Mouse (Mus musculus): ENCODE measurements at regions not wholly inside any gene's neighbourhood (a gene's known extent, or its start where the extent isn't known, plus 50 kb on each side); places are given as distances from the start of the nearest gene placed in this dataset.

GRCm38 (mm10) chr7:83235659-83236058, 349.1 kb upstream of the Tmc3 start:
- Histone ChIP-seq H3K9me3 (ENCODE audit: low read length) (no peaks in the 10 kb centered on the region), H3K9ac (replicated peaks) (no peak overlapping the region), H3K4me2 (ENCODE audit: low read depth, low read length) (no peak overlapping the region), H3K4me3 (ENCODE audit: low read depth, low read length) (no peak overlapping the region), H3K4me1 (ENCODE audit: insufficient read depth) (no peaks in the 10 kb centered on the region), H3K36me3 (replicated peaks; ENCODE audit: insufficient read depth, low read length) (no peaks in the 10 kb centered on the region), H3K27me3 (ENCODE audit: insufficient read depth, low read length) (no peaks in the 10 kb centered on the region), H3K27ac (ENCODE audit: low read depth) (no peak overlapping the region)
- 80% methylated on average over 3 of the region's 3 CpGs for WGBS (ENCODE audit: insufficient replicate concordance)
- TF ChIP-seq EP300 (IDR thresholded peaks at IDR 0.05; ENCODE audit: low read depth) (no peak), CTCF (IDR thresholded peaks at IDR 0.05; ENCODE audit: low read depth) (no peak)
- DNase-seq (no peak), ATAC-seq (no peak)

GRCm38 (mm10) chr7:83237336-83237735, 347.4 kb upstream of the Tmc3 start:
- 62% methylated on average over 3 of the region's 3 CpGs for whole genome bisulfite sequencing (ENCODE audit: insufficient replicate concordance)
- no peak for ATAC-seq
- no peak overlapping the region for H3K4me3 ChIP-seq (ENCODE audit: low read depth, low read length)
- H3K36me3 ChIP-seq (replicated peaks; ENCODE audit: insufficient read depth, low read length): no peaks in the 10 kb centered on the region
- H3K9ac ChIP-seq (replicated peaks): no peak overlapping the region
- no peaks in the 10 kb centered on the region for H3K27me3 ChIP-seq (ENCODE audit: insufficient read depth, low read length)
- no peaks in the 10 kb centered on the region for H3K9me3 ChIP-seq (ENCODE audit: low read length)
- H3K27ac ChIP-seq (ENCODE audit: low read depth): no peak overlapping the region
- TF ChIP-seq CTCF (IDR thresholded peaks at IDR 0.05; ENCODE audit: low read depth) (no peak), EP300 (IDR thresholded peaks at IDR 0.05; ENCODE audit: low read depth) (no peak)
- H3K4me1 ChIP-seq (ENCODE audit: insufficient read depth): no peaks in the 10 kb centered on the region
- no peak overlapping the region for H3K4me2 ChIP-seq (ENCODE audit: low read depth, low read length)
- no peak for DNase-seq

DNA sequence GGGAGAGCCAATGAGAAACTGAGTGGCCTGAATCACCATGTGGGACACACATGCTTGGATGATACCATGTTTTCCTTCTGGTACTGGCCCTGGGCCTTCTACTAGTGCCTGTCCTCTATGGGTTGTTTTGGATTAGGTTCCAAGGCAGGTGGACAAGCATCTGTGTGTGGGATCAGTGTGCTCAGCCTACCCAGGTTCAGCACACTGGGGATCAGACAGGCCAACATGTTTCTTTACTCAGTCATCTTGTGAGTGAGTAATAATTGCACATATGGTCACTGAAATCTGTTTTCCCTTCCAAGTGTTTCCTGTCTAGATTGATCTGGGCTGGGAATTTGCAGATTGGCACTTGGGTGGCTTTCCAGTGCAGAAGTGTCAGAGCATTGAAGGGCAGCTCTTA, 346.6 kb upstream of the Tmc3 start:
- ATAC-seq: no peak
- no peak for TF ChIP-seq CTCF (IDR thresholded peaks at IDR 0.05; ENCODE audit: low read depth)
- TF ChIP-seq EP300 (IDR thresholded peaks at IDR 0.05; ENCODE audit: low read depth): no peak

GRCm38 (mm10) chr7:83242233-83242632, 342.5 kb upstream of the Tmc3 start:
- 47% methylated on average over 3 of the region's 3 CpGs for WGBS (ENCODE audit: insufficient replicate concordance)
- H3K27ac ChIP-seq (ENCODE audit: low read depth): no peak overlapping the region
- H3K36me3 ChIP-seq (replicated peaks; ENCODE audit: insufficient read depth, low read length): no peaks in the 10 kb centered on the region
- ATAC-seq: no peak
- H3K4me2 ChIP-seq (ENCODE audit: low read depth, low read length): no peak overlapping the region
- H3K4me3 ChIP-seq (ENCODE audit: low read depth, low read length): no peak overlapping the region
- H3K27me3 ChIP-seq (ENCODE audit: insufficient read depth, low read length): no peaks in the 10 kb centered on the region
- H3K4me1 ChIP-seq (ENCODE audit: insufficient read depth): no peaks in the 10 kb centered on the region
- no peak for DNase-seq
- no peak overlapping the region for H3K9ac ChIP-seq (replicated peaks)
- H3K9me3 ChIP-seq (ENCODE audit: low read length): no peaks in the 10 kb centered on the region
- no peak for TF ChIP-seq EP300 (IDR thresholded peaks at IDR 0.05; ENCODE audit: low read depth)
- TF ChIP-seq CTCF (IDR thresholded peaks at IDR 0.05; ENCODE audit: low read depth): no peak

More for the DNA sequence above, 346.6 kb upstream of the Tmc3 start:
- Histone ChIP-seq H3K9ac (replicated peaks) (no peak overlapping the region), H3K27ac (ENCODE audit: low read depth) (no peak overlapping the region), H3K27me3 (ENCODE audit: insufficient read depth, low read length) (no peaks in the 10 kb centered on the region), H3K9me3 (ENCODE audit: low read length) (no peaks in the 10 kb centered on the region), H3K4me2 (ENCODE audit: low read depth, low read length) (no peak overlapping the region), H3K36me3 (replicated peaks; ENCODE audit: insufficient read depth, low read length) (no peaks in the 10 kb centered on the region), H3K4me1 (ENCODE audit: insufficient read depth) (no peaks in the 10 kb centered on the region), H3K4me3 (ENCODE audit: low read depth, low read length) (no peak overlapping the region)
- DNase-seq: no peak

DNA sequence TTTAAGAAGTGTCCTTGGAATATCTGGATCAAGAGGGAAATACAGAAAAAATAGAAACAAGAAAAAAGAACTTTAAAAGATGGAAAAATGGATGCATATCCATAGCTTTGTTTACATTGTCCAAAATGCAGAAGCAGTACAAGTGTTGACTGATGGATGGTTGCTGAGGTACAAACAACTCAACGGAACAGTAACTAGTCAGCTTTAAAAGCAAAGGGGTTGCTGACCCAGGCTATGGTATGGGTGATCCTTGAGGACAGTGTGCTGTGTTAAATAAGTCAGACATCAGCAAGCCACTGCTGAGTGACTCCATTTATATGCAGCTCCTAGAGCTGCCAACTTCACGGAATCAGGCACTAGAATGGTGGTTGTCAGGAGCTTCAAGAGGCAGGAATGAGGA, 338.9 kb upstream of the Tmc3 start:
- H3K9me3 ChIP-seq (ENCODE audit: low read length): no peaks in the 10 kb centered on the region
- TF ChIP-seq EP300 (IDR thresholded peaks at IDR 0.05; ENCODE audit: low read depth) (no peak), CTCF (IDR thresholded peaks at IDR 0.05; ENCODE audit: low read depth) (no peak)
- no peak overlapping the region for H3K4me2 ChIP-seq (ENCODE audit: low read depth, low read length)
- no peak overlapping the region for H3K4me3 ChIP-seq (ENCODE audit: low read depth, low read length)
- DNase-seq: no peak
- no peak overlapping the region for H3K9ac ChIP-seq (replicated peaks)
- no peaks in the 10 kb centered on the region for H3K27me3 ChIP-seq (ENCODE audit: insufficient read depth, low read length)
- WGBS (ENCODE audit: insufficient replicate concordance): 62% methylated on average over 2 of the region's 2 CpGs
- no peaks in the 10 kb centered on the region for H3K36me3 ChIP-seq (replicated peaks; ENCODE audit: insufficient read depth, low read length)
- H3K4me1 ChIP-seq (ENCODE audit: insufficient read depth): no peaks in the 10 kb centered on the region
- H3K27ac ChIP-seq (ENCODE audit: low read depth): no peak overlapping the region
- no peak for ATAC-seq

GRCm38 (mm10) chr7:83251995-83252563, 332.6 kb upstream of the Tmc3 start:
- H3K36me3 ChIP-seq (replicated peaks; ENCODE audit: insufficient read depth, low read length): no peaks in the 10 kb centered on the region
- no peak for TF ChIP-seq CTCF (IDR thresholded peaks at IDR 0.05; ENCODE audit: low read depth)
- no peak for TF ChIP-seq EP300 (IDR thresholded peaks at IDR 0.05; ENCODE audit: low read depth)
- 74% methylated on average over 8 of the region's 8 CpGs for WGBS (ENCODE audit: insufficient replicate concordance)
- H3K9me3 ChIP-seq (ENCODE audit: low read length): no peaks in the 10 kb centered on the region
- H3K4me1 ChIP-seq (ENCODE audit: insufficient read depth): no peaks in the 10 kb centered on the region
- H3K27me3 ChIP-seq (ENCODE audit: insufficient read depth, low read length): no peaks in the 10 kb centered on the region
- H3K4me2 ChIP-seq (ENCODE audit: low read depth, low read length): no peak overlapping the region
- H3K27ac ChIP-seq (ENCODE audit: low read depth): no peak overlapping the region
- ATAC-seq (no peak), DNase-seq (no peak)
- H3K4me3 ChIP-seq (ENCODE audit: low read depth, low read length): no peak overlapping the region
- no peak overlapping the region for H3K9ac ChIP-seq (replicated peaks)

GRCm38 (mm10) chr7:83253001-83253400, 331.7 kb upstream of the Tmc3 start:
- no peaks in the 10 kb centered on the region for H3K36me3 ChIP-seq (replicated peaks; ENCODE audit: insufficient read depth, low read length)
- H3K27me3 ChIP-seq (ENCODE audit: insufficient read depth, low read length): no peaks in the 10 kb centered on the region
- 78% methylated on average over 9 of the region's 9 CpGs for WGBS (ENCODE audit: insufficient replicate concordance)
- H3K27ac ChIP-seq (ENCODE audit: low read depth): no peak overlapping the region
- no peaks in the 10 kb centered on the region for H3K9me3 ChIP-seq (ENCODE audit: low read length)
- TF ChIP-seq CTCF (IDR thresholded peaks at IDR 0.05; ENCODE audit: low read depth) (no peak), EP300 (IDR thresholded peaks at IDR 0.05; ENCODE audit: low read depth) (no peak)
- H3K4me1 ChIP-seq (ENCODE audit: insufficient read depth): no peaks in the 10 kb centered on the region
- ATAC-seq (no peak), DNase-seq (no peak)
- H3K9ac ChIP-seq (replicated peaks): no peak overlapping the region
- H3K4me3 ChIP-seq (ENCODE audit: low read depth, low read length): no peak overlapping the region
- no peak overlapping the region for H3K4me2 ChIP-seq (ENCODE audit: low read depth, low read length)
